Mouse (Mus musculus): ENCODE measurements around the gene Gm614.

Gm614 gene

DNA sequence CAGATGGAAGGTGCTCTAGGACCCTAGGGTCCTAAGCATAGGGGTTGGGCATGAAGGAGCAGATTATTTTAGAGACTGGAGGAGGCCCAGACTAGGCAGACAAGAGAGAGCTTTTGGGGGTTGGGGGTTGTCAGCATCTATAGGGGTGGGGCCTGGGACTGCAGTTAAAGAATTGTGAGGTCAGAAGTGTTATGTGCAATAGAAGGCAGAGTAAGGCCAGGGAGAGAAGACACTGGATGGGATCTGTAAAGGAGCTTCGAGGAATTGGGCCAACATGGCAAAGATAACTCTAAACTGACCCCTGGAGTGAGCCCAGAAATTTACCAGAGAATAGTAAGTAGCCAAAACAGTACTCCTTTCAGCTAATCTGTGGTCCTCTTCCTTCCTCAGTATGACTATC is at the start of gene Gm614:
TSS of gene Gm614 (minus strand) at position 101 of the 400 bp plus-strand sequence.
- no peak for DNase-seq (ENCODE audit: low spot score in 2 of 2)

DNA sequence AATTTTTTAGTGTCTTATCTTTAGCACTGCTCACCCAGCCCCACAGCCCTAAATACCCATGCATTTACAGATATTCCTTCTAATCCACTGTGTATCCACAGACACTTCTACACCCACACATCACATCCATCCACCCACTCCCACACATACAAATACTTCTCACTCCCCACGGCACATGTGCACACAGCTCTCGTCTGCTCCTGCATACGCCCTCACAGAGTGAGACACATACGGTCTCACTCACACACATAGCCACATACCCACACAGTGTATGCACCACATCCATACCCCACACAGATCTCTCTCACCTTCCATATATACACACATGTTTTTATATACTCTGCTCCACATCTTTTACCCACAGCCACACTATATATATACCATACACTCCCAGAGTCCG is 45.5 kb upstream of the Gm614 start:
- DNase-seq (ENCODE audit: low spot score in 2 of 2), result peak; percentile 48 to 55

- DNase-seq (ENCODE audit: low spot score in 2 of 2), result no peak
Measured at GRCm38 (mm10) chrX:101304646-101305045, 40.9 kb upstream of the Gm614 start.

GRCm38 (mm10) chrX:101301654-101302053 is 37.9 kb upstream of the Gm614 start:
- no peak for DNase-seq (ENCODE audit: low spot score in 2 of 2)

DNA sequence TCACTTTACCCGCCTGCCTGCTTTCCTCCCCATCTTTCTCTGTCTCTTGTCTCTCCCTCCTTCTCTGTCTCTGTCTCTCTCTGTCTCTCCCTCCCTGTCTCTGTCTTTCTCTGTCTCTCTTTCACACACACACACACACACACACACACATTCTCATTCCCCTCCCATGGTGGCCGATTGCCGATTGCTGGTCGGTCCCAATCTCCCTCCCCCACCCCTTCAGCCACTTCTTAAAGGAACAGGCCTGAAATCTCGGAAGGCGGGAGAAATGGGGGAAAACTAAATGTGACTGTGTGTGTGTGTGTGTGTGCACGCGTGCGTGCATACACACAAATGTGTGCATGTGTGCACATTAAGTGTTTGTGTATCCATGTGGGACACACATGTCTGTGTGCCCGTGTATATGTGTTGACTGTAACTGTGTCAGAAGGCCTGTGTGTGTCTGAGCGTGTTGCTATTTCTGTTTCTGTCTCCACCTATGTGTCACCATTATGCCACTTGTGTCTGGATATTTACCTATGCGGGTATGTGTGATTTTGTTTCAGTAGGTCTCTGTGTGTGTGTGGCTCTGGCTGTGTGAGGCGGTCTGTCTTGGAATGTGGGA is 36.7 kb upstream of the Gm614 start:
- no peak for DNase-seq (ENCODE audit: low spot score in 2 of 2)

DNA sequence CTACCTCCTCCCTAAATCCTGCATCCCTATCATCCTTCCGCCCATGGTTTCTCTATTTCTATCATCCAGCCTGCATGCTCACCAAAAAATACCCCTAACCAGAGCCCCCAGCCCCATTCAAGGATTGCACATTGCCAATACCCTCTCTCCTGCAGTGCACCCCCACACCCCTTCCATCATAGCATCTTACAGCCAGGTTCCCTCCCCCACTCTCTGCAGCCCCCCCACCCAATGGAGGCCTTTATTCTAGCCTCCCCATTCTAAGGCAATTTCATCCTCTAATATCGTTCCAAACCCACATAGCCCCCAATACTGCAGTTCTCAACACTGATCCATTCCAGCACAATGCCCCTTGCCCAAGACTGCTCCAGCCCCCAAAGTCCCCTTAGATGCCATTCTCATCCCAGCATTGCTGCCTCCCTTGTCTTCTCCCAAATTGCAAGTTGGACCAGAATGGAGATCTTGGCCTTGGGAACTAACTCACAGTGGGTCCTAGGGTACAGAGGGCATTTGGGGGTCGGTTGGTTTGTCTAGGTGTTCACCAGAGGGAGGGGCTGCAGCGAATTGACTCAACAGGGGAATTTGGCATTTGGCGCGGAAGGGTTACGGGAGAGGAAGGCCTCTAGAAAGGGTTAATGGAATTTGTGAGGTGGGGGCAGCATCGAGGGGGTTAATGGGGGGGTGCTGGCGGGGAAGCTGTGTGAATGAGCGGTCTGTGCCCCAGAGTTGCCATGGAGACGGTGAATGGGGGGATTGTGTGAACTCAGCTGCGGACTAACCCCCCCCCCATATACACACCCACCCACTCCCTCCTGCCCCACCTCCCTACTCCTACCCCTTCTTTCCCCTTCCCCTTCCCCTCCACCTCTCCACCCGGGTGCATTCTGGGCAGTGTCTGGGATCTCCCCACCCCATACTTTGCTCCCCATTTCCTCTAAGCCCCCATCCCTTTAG is 36.0 kb upstream of the Gm614 start:
- no peak for DNase-seq (ENCODE audit: low spot score in 2 of 2)

DNA sequence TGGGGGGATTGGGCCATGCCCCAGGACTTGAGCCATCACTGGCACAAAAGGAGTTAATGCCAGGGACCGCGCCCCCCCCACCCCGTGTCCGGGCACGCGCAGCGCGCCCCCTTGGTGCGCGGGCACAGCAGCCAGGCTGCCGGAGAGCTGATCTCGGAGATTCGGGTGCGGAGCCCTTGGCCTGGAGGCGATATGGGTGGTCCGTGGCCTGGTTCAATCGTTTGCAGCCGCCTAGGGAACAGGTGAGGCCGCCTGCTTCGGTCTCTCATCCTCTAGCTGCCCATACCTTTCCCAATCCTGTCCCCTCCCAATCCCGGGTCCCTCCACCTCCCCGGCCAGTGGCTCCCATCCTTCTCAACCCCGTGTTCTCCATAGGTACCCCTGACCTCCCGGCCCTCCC is 35.3 kb upstream of the Gm614 start, which contains the start of gene Nlgn3:
TSS of gene Nlgn3 (plus strand) at position 114 of the 400 bp plus-strand sequence.
- peak in 1 of 2 experiments; percentile 58 for DNase-seq (ENCODE audit: low spot score in 2 of 2)

- no peak for DNase-seq (ENCODE audit: low spot score in 2 of 2)
Measured at GRCm38 (mm10) chrX:101290111-101290510, 26.3 kb upstream of the Gm614 start.

- DNase-seq (ENCODE audit: low spot score in 2 of 2), result no peak
Measured at GRCm38 (mm10) chrX:101289037-101289436, 25.2 kb upstream of the Gm614 start.

- no peak for DNase-seq (ENCODE audit: low spot score in 2 of 2)
Measured at GRCm38 (mm10) chrX:101288432-101288831, 24.6 kb upstream of the Gm614 start.

- DNase-seq (ENCODE audit: low spot score in 2 of 2), result no peak
Measured at GRCm38 (mm10) chrX:101287543-101287942, 23.8 kb upstream of the Gm614 start.

DNA sequence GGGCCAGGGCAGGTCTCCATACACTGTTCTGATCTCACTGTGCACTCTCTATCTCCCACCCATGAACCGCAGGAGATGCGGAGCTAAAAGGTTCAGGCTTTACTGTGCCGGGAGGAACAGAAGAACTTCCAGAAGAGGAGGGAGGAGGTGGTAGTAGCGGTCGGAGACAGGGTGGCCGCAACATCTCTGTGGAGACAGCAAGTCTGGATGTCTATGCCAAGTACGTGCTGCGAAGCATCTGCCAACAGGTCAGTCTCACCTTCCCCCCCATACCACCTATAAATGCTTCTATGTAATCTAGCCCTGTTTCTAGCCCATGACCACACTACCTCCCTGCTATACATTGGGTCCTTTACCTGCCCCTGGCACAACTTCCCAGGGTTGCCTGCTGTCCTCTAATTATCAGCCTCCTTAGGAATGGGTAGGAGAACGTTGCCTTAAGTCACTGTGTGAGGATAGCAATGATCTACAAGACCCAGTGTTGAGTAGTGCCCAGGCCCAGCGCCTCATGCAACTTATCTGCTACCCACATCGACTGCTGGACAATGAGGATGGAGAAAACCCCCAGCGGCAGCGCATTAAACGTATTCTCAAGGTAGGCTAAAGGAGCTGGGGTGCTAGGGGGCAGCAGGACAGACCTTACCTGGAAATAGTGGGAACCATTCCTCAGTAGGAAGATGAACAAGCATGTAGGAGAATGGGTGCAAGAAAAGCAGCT is 22.3 kb upstream of the Gm614 start:
- no peak for DNase-seq (ENCODE audit: low spot score in 2 of 2)

- peak; percentile 51 to 61 for DNase-seq (ENCODE audit: low spot score in 2 of 2)
Measured at GRCm38 (mm10) chrX:101285534-101285933, 21.7 kb upstream of the Gm614 start.

DNA sequence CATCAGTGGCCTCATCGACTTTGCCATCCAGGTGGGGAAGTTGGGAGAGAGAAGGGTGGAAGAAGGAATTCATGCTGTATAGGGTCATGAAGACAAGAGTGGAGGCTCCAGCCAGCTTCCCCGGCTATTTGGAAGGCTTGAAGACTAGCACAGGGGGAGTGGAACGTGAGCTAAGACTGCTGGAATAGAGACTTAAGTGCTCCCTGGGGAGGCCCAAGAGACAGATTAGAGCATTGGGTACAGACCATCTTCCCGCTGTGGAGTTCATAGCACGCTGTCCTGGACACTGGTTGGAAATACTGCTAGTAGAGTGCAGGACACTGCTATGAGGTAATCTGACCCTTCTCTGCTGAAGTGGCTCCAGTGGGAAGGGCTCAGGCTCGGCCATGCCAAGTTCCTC is 19.0 kb upstream of the Gm614 start:
- DNase-seq (ENCODE audit: low spot score in 2 of 2), result no peak

DNA sequence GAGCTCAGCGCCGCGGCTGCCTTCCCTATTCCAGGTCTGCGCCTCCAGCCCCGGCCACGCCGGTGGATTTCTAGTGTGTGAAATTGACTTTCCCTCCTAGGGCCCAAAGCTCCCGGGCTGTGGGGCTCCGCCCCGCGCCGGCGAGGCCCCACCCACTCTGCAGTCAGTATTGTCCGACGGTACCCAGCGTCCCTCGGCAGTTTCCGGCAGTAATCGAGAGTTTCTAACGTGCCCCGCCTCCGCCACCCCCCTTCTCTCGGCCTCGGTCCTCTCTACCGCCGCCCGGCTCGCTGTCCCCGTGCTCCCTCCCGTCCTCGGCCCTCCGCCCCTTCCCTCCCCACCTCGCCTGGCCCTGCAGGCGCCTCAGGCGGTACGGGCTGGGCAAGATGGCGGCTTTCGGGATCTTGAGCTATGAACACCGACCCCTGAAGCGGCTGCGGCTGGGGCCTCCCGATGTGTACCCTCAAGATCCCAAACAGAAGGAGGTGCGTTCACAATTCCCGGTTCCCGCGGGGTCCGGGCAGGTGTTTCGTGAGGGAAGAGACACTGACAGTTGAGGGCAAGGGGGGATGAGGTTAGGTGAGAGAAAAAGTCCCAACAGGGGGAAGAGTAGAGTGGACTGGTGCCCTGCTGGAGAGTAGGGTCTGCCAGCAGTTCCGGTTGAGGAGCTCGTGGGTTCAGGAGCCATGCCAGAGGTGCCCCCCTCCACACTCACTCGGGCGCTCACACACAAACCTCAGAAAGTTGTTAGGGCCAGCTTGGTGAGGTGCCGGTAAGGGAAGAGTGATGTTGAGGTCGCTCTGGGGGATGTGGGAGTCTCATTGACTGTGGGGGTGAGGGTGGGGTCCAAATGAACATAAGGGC is 10.3 kb upstream of the Gm614 start, which contains the start of gene Med12:
TSS of gene Med12 (plus strand) at position 156 of the 864 bp plus-strand sequence.
- peak; percentile 72 to 77 for DNase-seq (ENCODE audit: low spot score in 2 of 2)

DNA sequence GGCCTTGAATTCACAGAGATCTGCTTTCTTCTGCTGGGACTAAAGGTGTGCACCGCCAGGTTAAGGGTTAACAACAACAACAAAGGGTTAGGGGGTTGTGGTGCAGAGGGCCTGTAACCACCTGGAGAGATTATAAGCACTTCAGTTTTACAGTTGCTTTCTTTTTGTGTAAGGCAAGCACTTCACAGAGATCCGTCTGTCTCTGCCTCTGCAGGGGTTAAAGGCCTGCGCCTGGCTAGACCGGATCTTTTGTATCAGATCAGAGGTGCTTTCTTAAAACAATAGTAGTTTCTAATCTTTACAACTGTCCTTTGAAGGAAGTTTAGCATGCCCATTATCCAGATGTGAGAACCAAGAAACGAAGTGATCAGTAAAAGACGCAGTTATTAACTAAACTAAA is 9.6 kb upstream of the Gm614 start:
- no peak for DNase-seq (ENCODE audit: low spot score in 2 of 2)

GRCm38 (mm10) chrX:101268755-101269124 is 4.9 kb upstream of the Gm614 start, which contains the start of gene Gm20489:
Gene Gm20489 (minus strand): TSS chrX:101269023.
- DNase-seq (ENCODE audit: low spot score in 2 of 2), result no peak

DNA sequence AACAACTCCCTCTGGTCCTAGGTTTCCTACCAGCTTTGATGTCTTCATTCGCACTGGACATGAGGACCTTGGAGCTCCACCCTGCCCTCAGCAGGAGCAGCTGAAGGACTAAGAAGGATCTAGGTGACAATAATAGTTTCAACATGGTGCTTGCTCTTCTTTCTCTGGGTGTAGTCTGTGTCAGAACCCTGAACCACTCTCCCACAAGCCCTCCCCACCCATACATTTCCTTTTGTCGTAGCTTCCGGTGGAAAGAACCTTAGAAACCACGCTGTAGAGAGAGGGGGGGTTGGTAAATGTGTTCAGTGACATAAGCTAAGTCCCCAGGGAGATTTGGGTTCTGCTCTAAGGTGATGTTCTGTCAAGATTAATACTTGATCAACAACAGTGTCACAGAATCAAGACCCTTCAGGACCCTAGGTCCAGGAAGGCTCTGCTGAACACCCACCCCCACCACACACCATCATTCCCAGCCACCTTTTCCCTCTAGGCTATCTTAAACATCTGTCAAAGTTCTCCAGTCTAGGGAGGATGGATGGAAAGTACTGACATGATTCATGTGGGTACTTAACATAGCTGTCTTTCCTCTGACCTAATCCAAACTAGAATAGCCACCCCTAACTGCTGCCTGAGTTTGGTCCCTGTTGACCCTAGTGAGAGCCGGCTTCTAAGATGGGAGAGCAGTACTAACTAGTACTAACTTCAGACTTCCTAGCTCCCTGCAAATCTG is 4.4 kb upstream of the Gm614 start, which contains the start of gene Il2rg:
TSS of gene Il2rg (minus strand) at position 231 of the 730 bp plus-strand sequence.
- no peak for DNase-seq (ENCODE audit: low spot score in 2 of 2)

DNA sequence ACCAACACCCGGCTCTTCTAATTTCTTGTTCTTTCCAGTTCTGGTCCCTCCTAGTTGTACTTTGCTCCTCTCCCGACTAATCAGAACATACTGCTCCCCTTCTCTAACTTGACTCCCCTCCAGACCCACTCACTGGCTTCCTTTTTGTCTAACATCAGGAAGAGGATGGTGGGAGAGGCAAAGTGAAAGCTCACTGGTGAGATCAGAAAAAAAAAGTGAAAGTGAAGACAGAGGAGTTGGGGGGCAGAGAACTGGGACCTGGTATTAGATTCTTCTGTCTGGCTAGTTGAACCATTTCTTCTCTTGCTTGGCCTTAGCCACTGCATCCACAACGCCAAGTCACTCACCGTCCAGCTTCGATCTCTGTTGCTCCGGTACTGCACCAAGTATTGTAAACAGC is 2.8 kb upstream of the Gm614 start:
- no peak for DNase-seq (ENCODE audit: low spot score in 2 of 2)

Data from right cerebral cortex, adult 2 months (tissue).